Mouse (Mus musculus): Measurements from ENCODE around the gene Bves. TPM values are rescaled to one million over a fixed set of nuclear protein-coding genes. Genes with fewer than 3 reads are reported as not detected.

The Bves gene
- total RNA-seq, 2 experiments from 2014 or later = 47.9 to 50.7 TPM

Other genes with a start within 250 kb of the Bves start
- gene Popdc3, start 157.7 kb upstream of the Bves start, total RNA-seq (2021) = 10 to 100 TPM; 22.1 to 22.7 TPM
- under 1 TPM; 0.45 to 0.65 TPM for gene Lin28b, start 150.6 kb downstream of the Bves start, total RNA-seq (2021)
- 10 to 100 TPM; 10.3 to 13.1 TPM for gene Hace1, start 242.1 kb downstream of the Bves start, total RNA-seq (2021)

Measured in heart, postnatal 10 days (tissue).